Mouse (Mus musculus): ENCODE results near the gene Pik3r1.

DNA sequence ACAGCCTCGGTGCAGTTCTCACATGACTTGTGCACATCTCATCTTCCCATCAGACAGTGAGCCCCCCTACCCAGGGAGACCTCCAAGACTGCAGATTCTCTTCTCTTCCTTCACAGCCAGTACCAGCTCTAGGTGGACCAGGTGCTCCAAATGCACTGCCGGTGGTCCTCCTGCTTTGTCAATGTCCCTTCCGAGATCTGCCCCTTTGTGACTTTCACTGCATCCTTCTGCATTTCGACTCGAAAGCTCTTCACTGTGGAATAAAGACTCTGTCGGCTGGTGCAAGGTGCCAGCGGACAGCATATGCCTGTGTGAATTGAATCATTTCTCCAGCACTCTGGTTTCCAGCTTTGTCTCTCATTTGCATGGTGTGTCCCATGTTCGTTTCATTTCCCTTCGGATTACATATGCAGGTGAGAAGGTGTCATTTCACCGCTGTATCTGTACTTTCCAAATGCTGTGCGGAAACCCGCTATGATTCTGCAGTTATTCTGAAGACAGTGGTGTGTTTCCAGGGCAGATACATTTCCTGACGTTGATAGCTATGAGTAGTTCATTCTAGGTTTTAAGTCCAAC is 32.1 kb upstream of the Pik3r1 start:
- no peak for TF ChIP-seq GATA1 (IDR thresholded peaks at IDR 0.05; ENCODE audit: borderline replicate concordance, low read length)
- TF ChIP-seq FLI1 (IDR thresholded peaks at IDR 0.05; ENCODE audit: low read length): no peak

Measured in megakaryocyte, embryonic 14.5 days (primary cell).